Mouse (Mus musculus): ENCODE results near the gene Paf1.

- no peak for TF ChIP-seq CTCF (conservative IDR thresholded peaks at IDR 0.05; ENCODE audit: low read length)
- no peak for TF ChIP-seq NANOG (IDR thresholded peaks at IDR 0.05; ENCODE audit: borderline replicate concordance, low read length)
- TF ChIP-seq POU5F1 (IDR thresholded peaks at IDR 0.05; ENCODE audit: borderline replicate concordance, low read length) = no peak
Measured at GRCm38 (mm10) chr7:28354596-28354995, 38.2 kb upstream of the Paf1 start.
